Mouse (Mus musculus): Measurements from ENCODE around the gene Tma7. TPM values are rescaled to one million over a fixed set of nuclear protein-coding genes. Genes with fewer than 3 reads are reported as not detected.

The Tma7 gene
- polyA plus RNA-seq (2015; fragmentation: Nextera tagmentation; extraction: Ambion mirVana), result 683 and 718 TPM in 2 replicates

GRCm38 (mm10) chr9:109082124-109082800, at the start of gene Tma7, which contains the start of gene Ccdc51:
Gene Tma7 (minus strand): TSS chr9:109082587.
Gene Ccdc51 (plus strand): TSS chr9:109082493.
- under 1% methylated on average over 37 of the region's 37 CpGs for WGBS
- no peaks in the 10 kb centered on the region for H3K4me1 ChIP-seq (replicated peaks; ENCODE audit: control insufficient read depth, insufficient read depth, low read length)
- peaks cover 8% of the 10 kb centered on the region; the same call in 1 of the 2 replicates for H3K36me3 ChIP-seq (ENCODE audit: control insufficient read depth, insufficient read depth)
- ATAC-seq, result peak; percentile 95
- H3K27me3 ChIP-seq (replicated peaks; ENCODE audit: control insufficient read depth, insufficient read depth, low read length), result no peaks in the 10 kb centered on the region
- H3K9ac ChIP-seq (ENCODE audit: low read depth, low read length), result peak within 1 kb of the TSS; percentile 63
- H3K9me3 ChIP-seq (ENCODE audit: control insufficient read depth), result no peaks in the 10 kb centered on the region
- no peak for TF ChIP-seq CTCF (IDR thresholded peaks at IDR 0.05; ENCODE audit: low read depth)
- peak within 1 kb of the TSS; percentile 63 for H3K4me3 ChIP-seq (ENCODE audit: low read depth, low read length)
- peak within 1 kb of the TSS; percentile 70 for H3K4me2 ChIP-seq (replicated peaks; ENCODE audit: low read depth)
- H3K27ac ChIP-seq (ENCODE audit: low read depth, low read length), result peak within 1 kb of the TSS; percentile 69

GRCm38 (mm10) chr9:109130076-109130475, 47.7 kb upstream of the Tma7 start:
- H3K4me2 ChIP-seq (replicated peaks; ENCODE audit: low read depth), result no peak overlapping the region
- no peaks in the 10 kb centered on the region for H3K4me1 ChIP-seq (replicated peaks; ENCODE audit: control insufficient read depth, insufficient read depth, low read length)
- H3K9me3 ChIP-seq (ENCODE audit: control insufficient read depth), result peaks cover 4% of the 10 kb centered on the region; the same call in 1 of the 2 replicates
- ATAC-seq, result no peak
- H3K36me3 ChIP-seq (ENCODE audit: control insufficient read depth, insufficient read depth), result no peaks in the 10 kb centered on the region
- H3K27ac ChIP-seq (ENCODE audit: low read depth, low read length), result no peak overlapping the region
- H3K9ac ChIP-seq (ENCODE audit: low read depth, low read length), result no peak overlapping the region
- WGBS, result 86% methylated on average over 5 of the region's 5 CpGs
- TF ChIP-seq CTCF (IDR thresholded peaks at IDR 0.05; ENCODE audit: low read depth), result no peak
- no peaks in the 10 kb centered on the region for H3K27me3 ChIP-seq (replicated peaks; ENCODE audit: control insufficient read depth, insufficient read depth, low read length)
- no peak overlapping the region for H3K4me3 ChIP-seq (ENCODE audit: low read depth, low read length)

GRCm38 (mm10) chr9:109128211-109128610, 45.8 kb upstream of the Tma7 start:
- H3K4me3 ChIP-seq (ENCODE audit: low read depth, low read length), result no peak overlapping the region
- H3K27ac ChIP-seq (ENCODE audit: low read depth, low read length), result no peak overlapping the region
- H3K4me2 ChIP-seq (replicated peaks; ENCODE audit: low read depth), result no peak overlapping the region
- no peaks in the 10 kb centered on the region for H3K9me3 ChIP-seq (ENCODE audit: control insufficient read depth)
- no peaks in the 10 kb centered on the region for H3K27me3 ChIP-seq (replicated peaks; ENCODE audit: control insufficient read depth, insufficient read depth, low read length)
- 37% methylated on average over 3 of the region's 3 CpGs for WGBS
- no peaks in the 10 kb centered on the region for H3K4me1 ChIP-seq (replicated peaks; ENCODE audit: control insufficient read depth, insufficient read depth, low read length)
- H3K36me3 ChIP-seq (ENCODE audit: control insufficient read depth, insufficient read depth), result no peaks in the 10 kb centered on the region
- ATAC-seq, result no peak
- no peak overlapping the region for H3K9ac ChIP-seq (ENCODE audit: low read depth, low read length)
- peak; percentile 64 for TF ChIP-seq CTCF (IDR thresholded peaks at IDR 0.05; ENCODE audit: low read depth)

GRCm38 (mm10) chr9:109127076-109127475, 44.7 kb upstream of the Tma7 start:
- Histone ChIP-seq H3K4me1 (replicated peaks; ENCODE audit: control insufficient read depth, insufficient read depth, low read length) (no peaks in the 10 kb centered on the region), H3K4me3 (ENCODE audit: low read depth, low read length) (no peak overlapping the region), H3K9ac (ENCODE audit: low read depth, low read length) (no peak overlapping the region), H3K27me3 (replicated peaks; ENCODE audit: control insufficient read depth, insufficient read depth, low read length) (no peaks in the 10 kb centered on the region), H3K27ac (ENCODE audit: low read depth, low read length) (no peak overlapping the region), H3K4me2 (replicated peaks; ENCODE audit: low read depth) (no peak overlapping the region), H3K9me3 (ENCODE audit: control insufficient read depth) (no peaks in the 10 kb centered on the region), H3K36me3 (ENCODE audit: control insufficient read depth, insufficient read depth) (no peaks in the 10 kb centered on the region)
- no peak for ATAC-seq
- WGBS, result 74% methylated on average over 4 of the region's 4 CpGs
- TF ChIP-seq CTCF (IDR thresholded peaks at IDR 0.05; ENCODE audit: low read depth), result no peak

- no peak for TF ChIP-seq CTCF (IDR thresholded peaks at IDR 0.05; ENCODE audit: low read depth)
- Histone ChIP-seq H3K27me3 (replicated peaks; ENCODE audit: control insufficient read depth, insufficient read depth, low read length) (no peaks in the 10 kb centered on the region), H3K36me3 (ENCODE audit: control insufficient read depth, insufficient read depth) (no peaks in the 10 kb centered on the region), H3K27ac (ENCODE audit: low read depth, low read length) (no peak overlapping the region), H3K4me1 (replicated peaks; ENCODE audit: control insufficient read depth, insufficient read depth, low read length) (no peaks in the 10 kb centered on the region), H3K9ac (ENCODE audit: low read depth, low read length) (no peak overlapping the region), H3K4me2 (replicated peaks; ENCODE audit: low read depth) (no peak overlapping the region), H3K9me3 (ENCODE audit: control insufficient read depth) (no peaks in the 10 kb centered on the region), H3K4me3 (ENCODE audit: low read depth, low read length) (no peak overlapping the region)
- WGBS, result 60% methylated on average over 3 of the region's 3 CpGs
- no peak for ATAC-seq
Observed at GRCm38 (mm10) chr9:109125481-109125880, 43.1 kb upstream of the Tma7 start.

- H3K9ac ChIP-seq (ENCODE audit: low read depth, low read length), result no peak overlapping the region
- H3K4me1 ChIP-seq (replicated peaks; ENCODE audit: control insufficient read depth, insufficient read depth, low read length), result no peaks in the 10 kb centered on the region
- ATAC-seq, result no peak
- H3K27ac ChIP-seq (ENCODE audit: low read depth, low read length), result no peak overlapping the region
- H3K4me2 ChIP-seq (replicated peaks; ENCODE audit: low read depth), result no peak overlapping the region
- no peak for TF ChIP-seq CTCF (IDR thresholded peaks at IDR 0.05; ENCODE audit: low read depth)
- no peak overlapping the region for H3K4me3 ChIP-seq (ENCODE audit: low read depth, low read length)
- 56% methylated on average over 2 of the region's 2 CpGs for WGBS
- H3K36me3 ChIP-seq (ENCODE audit: control insufficient read depth, insufficient read depth), result no peaks in the 10 kb centered on the region
- H3K9me3 ChIP-seq (ENCODE audit: control insufficient read depth), result no peaks in the 10 kb centered on the region
- H3K27me3 ChIP-seq (replicated peaks; ENCODE audit: control insufficient read depth, insufficient read depth, low read length), result no peaks in the 10 kb centered on the region
Observed at GRCm38 (mm10) chr9:109125043-109125442, 42.7 kb upstream of the Tma7 start.
